Mouse (Mus musculus): Measurements from ENCODE around the gene Lmntd1. TPM values are rescaled to one million over a fixed set of nuclear protein-coding genes. Genes with fewer than 3 reads are reported as not detected.
A peak's percentile ranks its signal among the peaks of the same experiment; 100 is the strongest.

Gene Lmntd1
- total RNA-seq, 2 experiments from 2014 or later = not detected

GRCm38 (mm10) chr6:145495731-145496130 is 118.4 kb downstream of the Lmntd1 start:
- DNase-seq (ENCODE audit: low spot score) = no peak

GRCm38 (mm10) chr6:145488251-145488650 is 125.9 kb downstream of the Lmntd1 start:
- no peak for DNase-seq (ENCODE audit: low spot score)

GRCm38 (mm10) chr6:145485986-145486605 is 128.0 kb downstream of the Lmntd1 start:
- DNase-seq (ENCODE audit: low spot score) = no peak

GRCm38 (mm10) chr6:145483318-145483674 is 130.8 kb downstream of the Lmntd1 start:
- DNase-seq (ENCODE audit: low spot score) = no peak

- DNase-seq (ENCODE audit: low spot score) = no peak
Measured at GRCm38 (mm10) chr6:145482656-145483317, 131.3 kb downstream of the Lmntd1 start.

GRCm38 (mm10) chr6:145481938-145482337 is 132.2 kb downstream of the Lmntd1 start:
- DNase-seq (ENCODE audit: low spot score) = peak; percentile 16

- no peak for DNase-seq (ENCODE audit: low spot score)
Measured at GRCm38 (mm10) chr6:145478821-145479271, 135.3 kb downstream of the Lmntd1 start.

GRCm38 (mm10) chr6:145477367-145477905 is 136.7 kb downstream of the Lmntd1 start:
- DNase-seq (ENCODE audit: low spot score) = no peak

GRCm38 (mm10) chr6:145471638-145472247 is 142.4 kb downstream of the Lmntd1 start:
- DNase-seq (ENCODE audit: low spot score) = no peak

- no peak for DNase-seq (ENCODE audit: low spot score)
Measured at GRCm38 (mm10) chr6:145469260-145469943, 144.7 kb downstream of the Lmntd1 start.

- no peak for DNase-seq (ENCODE audit: low spot score)
Measured at GRCm38 (mm10) chr6:145464027-145464426, 150.1 kb downstream of the Lmntd1 start.

- no peak for DNase-seq (ENCODE audit: low spot score)
Measured at GRCm38 (mm10) chr6:145462677-145463245, 151.4 kb downstream of the Lmntd1 start.

GRCm38 (mm10) chr6:145457066-145457465 is 157.1 kb downstream of the Lmntd1 start:
- peak; percentile 29 for DNase-seq (ENCODE audit: low spot score)

- peak; percentile 53 for DNase-seq (ENCODE audit: low spot score)
Measured at GRCm38 (mm10) chr6:145450628-145451403, 163.3 kb downstream of the Lmntd1 start.

GRCm38 (mm10) chr6:145448361-145448760 is 165.8 kb downstream of the Lmntd1 start:
- no peak for DNase-seq (ENCODE audit: low spot score)

- DNase-seq (ENCODE audit: low spot score) = peak; percentile 66
Measured at GRCm38 (mm10) chr6:145445811-145446500, 168.2 kb downstream of the Lmntd1 start.

- peak; percentile 40 for DNase-seq (ENCODE audit: low spot score)
Measured at GRCm38 (mm10) chr6:145445380-145445779, 168.7 kb downstream of the Lmntd1 start.

GRCm38 (mm10) chr6:145442786-145443185 is 171.3 kb downstream of the Lmntd1 start:
- DNase-seq (ENCODE audit: low spot score) = no peak

GRCm38 (mm10) chr6:145441416-145442110 is 172.6 kb downstream of the Lmntd1 start:
- DNase-seq (ENCODE audit: low spot score) = peak; percentile 41
